Mouse (Mus musculus) heart, adult 2 months (tissue): ENCODE data around the gene Fchsd2. TPM values are rescaled to one million over a fixed set of nuclear protein-coding genes. Genes with fewer than 3 reads are reported as not detected.

ENCODE experiments used
- DNase-seq, 2 experiments: peaks; one replicate each; pipeline ENCODE4 v3.0.0; 2021
- H3K27ac ChIP-seq: fragments of 200-600 bp; 2 replicates; pipeline ENCODE4 v1.8.1; 2022
- H3K27me3 ChIP-seq: fragments of 200-500 bp; 2 replicates; pipeline ENCODE4 v1.6.1; 2012; ENCODE audit warnings: mild to moderate bottlenecking, low read length, inconsistent platforms, mixed read lengths; ENCODE audit not compliant: control insufficient read depth, insufficient read depth
- H3K36me3 ChIP-seq: fragments of 200-500 bp; 2 replicates; pipeline ENCODE4 v1.6.1; 2012; ENCODE audit warnings: low read length, inconsistent platforms; ENCODE audit not compliant: control insufficient read depth, insufficient read depth
- H3K4me1 ChIP-seq: fragments of 200-500 bp; 2 replicates; pipeline ENCODE4 v1.6.1; 2011; ENCODE audit warnings: low read length; ENCODE audit not compliant: control insufficient read depth, insufficient read depth
- H3K4me3 ChIP-seq: fragments of 200-600 bp; 2 replicates; pipeline ENCODE4 v1.8.1; 2022
- H3K79me2 ChIP-seq: fragments of 200-500 bp; replicated peaks from 2 replicates; pipeline ENCODE4 v1.6.1; 2012; ENCODE audit warnings: mild to moderate bottlenecking, inconsistent platforms, low read length, moderate library complexity, mixed read lengths; ENCODE audit not compliant: control insufficient read depth, insufficient read depth
- H3K9ac ChIP-seq: fragments of 200-500 bp; 2 replicates; pipeline ENCODE4 v1.6.1; 2012; ENCODE audit warnings: low read depth, mild to moderate bottlenecking, control low read depth, inconsistent platforms, low read length, mixed read lengths
- CTCF ChIP-seq: fragments of 200-600 bp; IDR thresholded peaks from 2 replicates; pipeline ENCODE4 v1.8.1; 2022; ENCODE audit warnings: antibody characterized with exemption, mild to moderate bottlenecking, moderate library complexity
- EP300 ChIP-seq: fragments of 200-500 bp; IDR thresholded peaks from 2 replicates; pipeline ENCODE4 v1.6.1; 2011; ENCODE audit warnings: low read depth, low read length, control low read depth; ENCODE audit not compliant: insufficient read depth
- POLR2A ChIP-seq: fragments of 200-500 bp; IDR thresholded peaks from 2 replicates; pipeline ENCODE4 v1.6.1; 2011; ENCODE audit warnings: mild to moderate bottlenecking, low read depth, low read length, control low read depth; ENCODE audit not compliant: insufficient read depth
- WGBS: fragments of 180-500 bp; shearing (Covaris S2); methylation state at CpG from one replicate; pipeline ENCODE4 v1.1.7; 2018; 5-methylcytosine and 5-hydroxymethylcytosine counted together
- intact Hi-C: fragments of 180-260 bp; cut with DNase I; formaldehyde crosslinking; loops from one replicate; pipeline ENCODE4 v1.15.1; 2025
- polyA plus RNA-seq: library from polyadenylated mRNA; depleted of rRNA; stranded (reverse); fragments of >200 nt; gene quantifications from 2 replicates; pipeline ENCODE4 v1.2.3, GENCODE M21; 2012
- total RNA-seq, 2 experiments: library from RNA; stranded (reverse); gene quantifications; 2 replicates each; pipeline ENCODE4 v1.2.3; 2021

Gene Fchsd2
- total and polyA plus RNA-seq, 3 experiments, result 5.6 to 22.4 (median 20.9) TPM

- intact Hi-C loops, result no loop called here
- Histone ChIP-seq H3K4me3 (no peak overlapping the region), H3K27ac (no peak overlapping the region), H3K4me1 (peaks cover 2% of the 10 kb centered on the region; the same call in 1 of the 2 replicates), H3K9ac (no peak overlapping the region), H3K36me3 (peaks cover 10% of the 10 kb centered on the region), H3K27me3 (no peaks in the 10 kb centered on the region), H3K79me2 (no peaks in the 10 kb centered on the region)
- WGBS, result 86% methylated on average over 8 of the region's 8 CpGs
- no peak for TF ChIP-seq POLR2A
- no peak for TF ChIP-seq EP300
- TF ChIP-seq CTCF, result no peak
- no peak for DNase-seq
Observed at GRCm38 (mm10) chr7:101272466-101273160, 179.9 kb downstream of the Fchsd2 start.

DNA sequence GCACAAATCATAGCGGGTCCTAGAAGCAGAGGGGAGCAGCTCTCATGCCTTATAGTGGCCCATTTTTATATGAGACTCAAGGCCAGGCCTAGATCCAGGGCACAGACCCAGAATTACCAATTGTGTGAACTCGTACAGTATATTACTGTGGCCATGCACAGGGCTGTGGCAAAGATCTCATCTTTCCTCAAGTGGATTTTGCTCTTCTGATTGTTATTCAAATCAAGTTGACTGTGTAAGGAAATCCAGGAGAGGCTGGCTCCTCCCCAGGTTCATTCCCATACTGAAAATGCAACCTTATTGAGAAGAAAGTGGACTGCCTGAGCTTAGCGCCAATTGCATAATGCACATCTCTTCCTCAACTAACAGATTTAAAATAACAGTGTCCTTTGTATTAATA, 190.1 kb downstream of the Fchsd2 start:
- H3K4me3 ChIP-seq, result no peak overlapping the region
- no peak overlapping the region for H3K9ac ChIP-seq
- intact Hi-C loops, result no loop called here
- no peak for TF ChIP-seq POLR2A
- no peak for TF ChIP-seq EP300
- TF ChIP-seq CTCF, result no peak
- H3K79me2 ChIP-seq, result no peaks in the 10 kb centered on the region
- WGBS, result 89% methylated on average over 3 of the region's 3 CpGs
- DNase-seq, result no peak
- no peaks in the 10 kb centered on the region for H3K36me3 ChIP-seq
- no peaks in the 10 kb centered on the region for H3K4me1 ChIP-seq
- H3K27me3 ChIP-seq, result no peaks in the 10 kb centered on the region
- H3K27ac ChIP-seq, result no peak overlapping the region

GRCm38 (mm10) chr7:101284504-101284903, 191.8 kb downstream of the Fchsd2 start:
- no peak overlapping the region for H3K9ac ChIP-seq
- no peaks in the 10 kb centered on the region for H3K36me3 ChIP-seq
- no peak for DNase-seq
- H3K4me3 ChIP-seq, result no peak overlapping the region
- intact Hi-C loops, result no loop called here
- WGBS, result 93% methylated on average over 1 of the region's 1 CpGs
- H3K27ac ChIP-seq, result no peak overlapping the region
- no peak for TF ChIP-seq CTCF
- TF ChIP-seq POLR2A, result no peak
- TF ChIP-seq EP300, result no peak
- no peaks in the 10 kb centered on the region for H3K4me1 ChIP-seq
- H3K79me2 ChIP-seq, result no peaks in the 10 kb centered on the region
- H3K27me3 ChIP-seq, result no peaks in the 10 kb centered on the region

- Histone ChIP-seq H3K27me3 (no peaks in the 10 kb centered on the region), H3K4me1 (no peaks in the 10 kb centered on the region), H3K9ac (no peak overlapping the region), H3K27ac (no peak overlapping the region), H3K79me2 (no peaks in the 10 kb centered on the region), H3K36me3 (no peaks in the 10 kb centered on the region), H3K4me3 (no peak overlapping the region)
- 62% methylated on average over 4 of the region's 4 CpGs for WGBS
- TF ChIP-seq EP300 (no peak), POLR2A (no peak), CTCF (no peak)
- intact Hi-C loops, result loop anchor here (5.0 kb wide), 2 partner anchors 55 to 175 kb away; no protein-coding TSS in a partner anchor
- no peak for DNase-seq
Observed at GRCm38 (mm10) chr7:101286891-101287290, 194.2 kb downstream of the Fchsd2 start.

- peak overlapping the region; percentile 23; the same call in 1 of the 2 replicates for H3K27ac ChIP-seq
- 82% methylated on average over 2 of the region's 2 CpGs for WGBS
- TF ChIP-seq POLR2A (no peak), EP300 (no peak), CTCF (no peak)
- no peak for DNase-seq
- no peaks in the 10 kb centered on the region for H3K4me1 ChIP-seq
- intact Hi-C loops, result loop anchor here (1.0 to 5.0 kb wide), 3 partner anchors 56 to 227 kb away; no protein-coding TSS in a partner anchor
- no peak overlapping the region for H3K4me3 ChIP-seq
- H3K36me3 ChIP-seq, result no peaks in the 10 kb centered on the region
- no peaks in the 10 kb centered on the region for H3K27me3 ChIP-seq
- H3K9ac ChIP-seq, result no peak overlapping the region
- H3K79me2 ChIP-seq, result no peaks in the 10 kb centered on the region
Observed at GRCm38 (mm10) chr7:101287820-101288219, 195.2 kb downstream of the Fchsd2 start.

DNA sequence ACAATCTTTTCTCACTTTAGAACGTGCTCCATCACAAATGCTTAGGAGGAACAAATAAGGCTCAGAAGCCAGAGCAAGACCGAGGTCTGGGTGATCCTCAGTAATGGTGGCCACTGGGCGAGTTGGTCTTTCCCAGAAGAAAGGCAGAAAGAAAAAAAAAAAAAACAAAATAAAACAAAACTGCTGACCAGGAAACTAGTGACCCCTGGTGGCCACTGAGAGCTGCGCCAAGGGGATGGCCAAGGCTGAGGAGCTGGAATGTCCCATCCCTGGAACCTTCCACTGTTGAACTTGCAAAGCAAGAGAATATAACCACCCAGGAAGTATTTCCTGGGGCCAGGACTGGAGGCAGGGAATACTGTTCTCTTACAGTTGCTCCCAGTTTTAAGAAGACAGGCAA, 195.8 kb downstream of the Fchsd2 start:
- 34% methylated on average over 4 of the region's 4 CpGs for WGBS
- Histone ChIP-seq H3K27ac (peak overlapping the region; percentile 23; the same call in 1 of the 2 replicates), H3K9ac (no peak overlapping the region), H3K4me3 (no peak overlapping the region), H3K27me3 (no peaks in the 10 kb centered on the region), H3K79me2 (no peaks in the 10 kb centered on the region), H3K36me3 (no peaks in the 10 kb centered on the region), H3K4me1 (no peaks in the 10 kb centered on the region)
- TF ChIP-seq EP300, result 0 out of 2 replicates have a peak, but pooled peaks have one; percentile 55
- TF ChIP-seq CTCF, result peak; percentile 98
- TF ChIP-seq POLR2A, result no peak
- intact Hi-C loops, result loop anchor here (1.0 to 5.0 kb wide), 3 partner anchors 56 to 227 kb away; no protein-coding TSS in a partner anchor
- DNase-seq, result peak; percentile 48 to 65
